Mouse (Mus musculus): ENCODE data around the gene Neu2. TPM values are rescaled to one million over a fixed set of nuclear protein-coding genes. Genes with fewer than 3 reads are reported as not detected.

Neu2 gene
- polyA plus RNA-seq (2014; fragmentation: Illumina TruSeq; extraction: RNeasy Lipid Tissue Mini Kit (QIAGEN cat#74804); ENCODE audit: insufficient read depth, low read depth, low replicate concordance): 1.3 TPM

DNA sequence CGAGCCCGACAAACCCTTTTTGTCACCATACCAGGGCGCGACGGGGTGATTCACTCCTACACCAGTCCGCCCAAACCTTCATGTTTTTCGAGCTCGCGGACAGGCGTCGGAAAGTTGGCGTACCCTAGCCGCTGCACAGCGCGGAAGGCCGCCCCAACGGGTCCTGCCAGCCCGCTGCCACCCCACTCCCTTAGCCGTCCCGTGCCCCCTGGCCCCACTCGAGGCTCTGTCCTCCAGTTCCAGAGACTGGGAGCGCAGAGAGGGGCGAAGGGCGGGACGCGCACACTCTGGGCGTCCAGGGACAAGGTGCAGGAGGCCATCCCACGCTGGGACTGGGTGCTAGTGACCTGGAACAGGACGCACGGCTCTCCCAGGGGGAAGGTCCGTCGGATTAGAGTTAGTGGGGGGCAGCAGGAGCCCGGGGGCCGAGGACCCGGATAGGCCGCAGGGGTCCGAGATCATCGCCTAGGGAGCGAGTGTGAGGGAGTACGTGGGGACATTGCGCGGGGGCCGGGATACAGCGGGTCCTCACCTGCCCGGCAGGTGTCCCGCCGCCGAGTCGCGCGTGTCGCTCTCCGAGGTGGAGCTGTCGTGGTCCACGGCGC lies at the start of gene Neu2:
Neu2 (plus strand) TSS at position 329 of the 605 bp plus-strand sequence.

DNA sequence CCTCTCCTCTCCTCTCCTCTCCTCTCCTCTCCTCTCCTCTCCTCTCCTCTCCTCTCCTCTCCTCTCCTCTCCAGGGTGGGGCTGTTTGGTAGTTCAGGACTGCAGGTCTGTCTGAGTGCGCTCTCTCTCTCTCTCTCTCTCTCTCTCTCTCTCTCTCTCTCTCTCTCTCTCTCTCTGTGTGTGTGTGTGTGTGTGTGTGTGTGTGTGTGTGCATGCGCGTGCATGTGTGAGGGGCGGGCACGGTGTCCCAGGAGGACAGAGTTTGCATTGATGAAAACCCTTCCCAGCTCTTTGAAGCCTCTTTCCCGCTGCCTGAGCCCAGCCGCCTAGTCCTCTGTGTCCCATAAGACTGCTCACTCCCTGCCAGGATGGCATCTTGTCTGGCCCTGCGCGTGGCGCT lies 39.7 kb upstream of the Neu2 start, which contains the start of gene Snorc:
Snorc (plus strand) TSS at position 301 of the 400 bp plus-strand sequence.

DNA sequence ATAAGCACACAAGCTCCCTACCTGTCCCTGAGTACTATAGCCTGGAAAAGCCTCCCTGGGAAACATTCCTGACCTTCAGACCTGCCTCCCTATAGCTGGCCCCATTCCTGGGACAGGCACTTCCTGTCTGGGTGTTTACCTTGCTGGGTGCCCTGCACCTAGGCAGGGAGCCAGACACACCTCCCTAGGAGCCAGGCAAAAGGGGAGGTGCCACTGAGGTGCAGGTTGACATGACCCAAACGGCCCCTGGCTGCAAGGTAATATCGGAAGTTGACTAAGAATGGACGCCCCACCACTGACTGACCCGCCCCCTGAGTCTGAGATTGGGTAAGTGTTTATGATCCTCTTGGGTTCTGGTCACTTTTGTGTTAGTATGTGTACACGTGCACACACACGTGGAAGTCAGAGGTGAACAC lies 64.1 kb downstream of the Neu2 start, which contains the start of gene Ngef:
Ngef (minus strand) TSS at position 71 of the 416 bp plus-strand sequence.

DNA sequence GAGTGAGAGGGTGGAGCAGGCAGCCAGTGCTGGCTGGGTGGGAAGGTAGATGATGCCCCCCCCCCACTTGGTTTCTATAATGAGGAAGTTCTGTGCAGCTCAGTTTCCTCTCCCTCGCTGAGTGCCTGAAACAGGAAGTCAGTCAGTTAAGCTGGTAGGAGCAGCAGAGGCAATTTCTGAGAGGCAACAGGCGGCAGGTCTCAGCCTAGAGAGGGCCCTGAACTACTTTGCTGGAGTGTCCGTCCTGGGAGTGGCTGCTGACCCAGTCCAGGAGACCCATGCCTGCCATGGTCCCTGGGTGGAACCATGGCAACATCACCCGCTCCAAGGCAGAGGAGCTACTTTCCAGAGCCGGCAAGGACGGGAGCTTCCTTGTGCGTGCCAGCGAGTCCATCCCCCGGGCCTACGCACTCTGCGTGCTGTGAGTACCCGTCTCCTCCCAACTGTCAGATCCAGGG lies 110.6 kb downstream of the Neu2 start, which contains the start of gene Inpp5d:
Inpp5d (plus strand) TSS at position 102 of the 458 bp plus-strand sequence.

Other genes starting within 250 kb of the Neu2 start
- 1.1 TPM for gene Efhd1, start 245.5 kb upstream of the Neu2 start, polyA plus RNA-seq (2014; fragmentation: Illumina TruSeq; extraction: RNeasy Lipid Tissue Mini Kit (QIAGEN cat#74804); ENCODE audit: insufficient read depth, low read depth, low replicate concordance)
- gene Gigyf2, start 182.9 kb upstream of the Neu2 start, polyA plus RNA-seq (2014; fragmentation: Illumina TruSeq; extraction: RNeasy Lipid Tissue Mini Kit (QIAGEN cat#74804); ENCODE audit: insufficient read depth, low read depth, low replicate concordance): 15.7 TPM
- gene Kcnj13, start 115.2 kb upstream of the Neu2 start, polyA plus RNA-seq (2014; fragmentation: Illumina TruSeq; extraction: RNeasy Lipid Tissue Mini Kit (QIAGEN cat#74804); ENCODE audit: insufficient read depth, low read depth, low replicate concordance): 11.0 TPM
- not detected for gene Snorc, start 39.6 kb upstream of the Neu2 start, polyA plus RNA-seq (2014; fragmentation: Illumina TruSeq; extraction: RNeasy Lipid Tissue Mini Kit (QIAGEN cat#74804); ENCODE audit: insufficient read depth, low read depth, low replicate concordance)
- 4.7 TPM for gene Ngef, start 64.0 kb downstream of the Neu2 start, polyA plus RNA-seq (2014; fragmentation: Illumina TruSeq; extraction: RNeasy Lipid Tissue Mini Kit (QIAGEN cat#74804); ENCODE audit: insufficient read depth, low read depth, low replicate concordance)
- gene Inpp5d, start 110.4 kb downstream of the Neu2 start, polyA plus RNA-seq (2014; fragmentation: Illumina TruSeq; extraction: RNeasy Lipid Tissue Mini Kit (QIAGEN cat#74804); ENCODE audit: insufficient read depth, low read depth, low replicate concordance): 14.9 TPM
- 16.3 TPM for gene Atg16l1, start 246.0 kb downstream of the Neu2 start, polyA plus RNA-seq (2014; fragmentation: Illumina TruSeq; extraction: RNeasy Lipid Tissue Mini Kit (QIAGEN cat#74804); ENCODE audit: insufficient read depth, low read depth, low replicate concordance)